Mouse (Mus musculus): Measurements from ENCODE around the gene Stk11. TPM values are rescaled to one million over a fixed set of nuclear protein-coding genes. Genes with fewer than 3 reads are reported as not detected.
A peak's percentile ranks its signal among the peaks of the same experiment; 100 is the strongest.

The Stk11 gene
- total RNA-seq, 2 experiments from 2014 or later: 92.1 to 95.0 TPM

- intact Hi-C loops (cut with DNase I): loop anchor here (2.0 kb wide), 1 partner anchor 155 kb away; the partner anchor contains the start of gene Tmem259
- peak in 1 of 2 experiments; percentile 1 for DNase-seq (ENCODE audit: low spot score in 2 of 2)
These were observed 24.5 kb downstream of the Stk11 start for GRCm38 (mm10) chr10:80139975-80140665.

GRCm38 (mm10) chr10:80140666-80141035, 25.0 kb downstream of the Stk11 start, which contains the start of gene Cbarp:
TSS of gene Cbarp (minus strand) at chr10:80140835.
- DNase-seq (ENCODE audit: low spot score in 2 of 2): no peak
- intact Hi-C loops (cut with DNase I): no loop called here

- intact Hi-C loops (cut with DNase I): no loop called here
- DNase-seq (ENCODE audit: low spot score in 2 of 2): peak; percentile 97 to 99
These were observed 25.6 kb downstream of the Stk11 start for GRCm38 (mm10) chr10:80141243-80141642.

- intact Hi-C loops (cut with DNase I): loop anchor here (1.0 kb wide), 1 partner anchor 23 kb away; the partner anchor contains the start of gene Cirbp
- DNase-seq (ENCODE audit: low spot score in 2 of 2): peak; percentile 94 to 99
These were observed 26.4 kb downstream of the Stk11 start for GRCm38 (mm10) chr10:80141786-80142529.

GRCm38 (mm10) chr10:80142530-80142925, 26.9 kb downstream of the Stk11 start:
- intact Hi-C loops (cut with DNase I): loop anchor here (1.0 kb wide), 1 partner anchor 23 kb away; the partner anchor contains the start of gene Cirbp
- DNase-seq (ENCODE audit: low spot score in 2 of 2): no peak

- DNase-seq (ENCODE audit: low spot score in 2 of 2): no peak
- intact Hi-C loops (cut with DNase I): no loop called here
These were observed 28.1 kb downstream of the Stk11 start for GRCm38 (mm10) chr10:80143664-80144063.

- intact Hi-C loops (cut with DNase I): no loop called here
- no peak for DNase-seq (ENCODE audit: low spot score in 2 of 2)
These were observed 28.6 kb downstream of the Stk11 start for GRCm38 (mm10) chr10:80144159-80144558.

- intact Hi-C loops (cut with DNase I): no loop called here
- DNase-seq (ENCODE audit: low spot score in 2 of 2): peak in 1 of 2 experiments; percentile 79
These were observed 29.5 kb downstream of the Stk11 start for GRCm38 (mm10) chr10:80144864-80145838.

GRCm38 (mm10) chr10:80145896-80146295, 30.3 kb downstream of the Stk11 start:
- peak in 1 of 2 experiments; percentile 52 for DNase-seq (ENCODE audit: low spot score in 2 of 2)
- intact Hi-C loops (cut with DNase I): no loop called here

- intact Hi-C loops (cut with DNase I): no loop called here
These were observed 31.0 kb downstream of the Stk11 start for GRCm38 (mm10) chr10:80146568-80147011.

GRCm38 (mm10) chr10:80147146-80147718, 31.6 kb downstream of the Stk11 start:
- intact Hi-C loops (cut with DNase I): no loop called here
- DNase-seq (ENCODE audit: low spot score in 2 of 2): no peak

More at GRCm38 (mm10) chr10:80146568-80147011, 31.0 kb downstream of the Stk11 start:
- DNase-seq (ENCODE audit: low spot score in 2 of 2): no peak

GRCm38 (mm10) chr10:80147719-80148601, 32.4 kb downstream of the Stk11 start, which contains the start of gene Midn:
TSS of gene Midn (plus strand) at chr10:80148272.
- intact Hi-C loops (cut with DNase I): loop anchor here (1.0 kb wide), 1 partner anchor 17 kb away; the partner anchor contains the start of gene Cirbp
- peak in 1 of 2 experiments; percentile 74 for DNase-seq (ENCODE audit: low spot score in 2 of 2)

GRCm38 (mm10) chr10:80148610-80149290, 33.1 kb downstream of the Stk11 start:
- peak; percentile 95 for DNase-seq (ENCODE audit: low spot score in 2 of 2)
- intact Hi-C loops (cut with DNase I): loop anchor here (1.0 kb wide), 2 partner anchors 9 to 17 kb away; partner anchors contain the start of gene Cirbp

GRCm38 (mm10) chr10:80149291-80150225, 34.0 kb downstream of the Stk11 start:
- intact Hi-C loops (cut with DNase I): loop anchor here (1.0 kb wide), 1 partner anchor 8 kb away; no protein-coding TSS in a partner anchor
- DNase-seq (ENCODE audit: low spot score in 2 of 2): peak; percentile 98 to 99

GRCm38 (mm10) chr10:80150226-80151210, 34.9 kb downstream of the Stk11 start:
- intact Hi-C loops (cut with DNase I): no loop called here
- DNase-seq (ENCODE audit: low spot score in 2 of 2): peak in 1 of 2 experiments; percentile 56

Data from left cerebral cortex, postnatal 25 days (tissue).